Comparison of ENCODE assay signal across 7 mouse cellular contexts in genomic region chr17:5805935-5806334, GRCm38 (mm10). TPM values are rescaled to one million over a fixed set of nuclear protein-coding genes. Genes with fewer than 3 reads are reported as not detected.
A peak's percentile ranks its signal among the peaks of the same experiment; 100 is the strongest.
DNase-seq lines count a peak whose midpoint lies in the region; TF ChIP-seq lines count a peak whose summit lies in the region.

No protein-coding gene starts in this region.

- no peak overlapping the region for H3K4me3 ChIP-seq in layer of hippocampus, adult 2 months
- H3K4me3 ChIP-seq in macrophage (ENCODE audit: inconsistent target), result no peak overlapping the region

- H3K36me3 ChIP-seq in macrophage (ENCODE audit: inconsistent target), result no peaks in the 10 kb centered on the region

- DNase-seq in layer of hippocampus, adult 2 months (ENCODE audit: low spot score in 2 of 2), result no peak
- no peak for DNase-seq in layer of hippocampus, adult 9-11 months
- peak; percentile 34 to 58 for DNase-seq in adrenal gland, postnatal 36 days
- DNase-seq in heart, postnatal 14 days, result peak; percentile 46 to 56
- no peak for DNase-seq in layer of hippocampus, postnatal 10 days (ENCODE audit: low spot score in 2 of 2)
- DNase-seq in neural tube, embryonic 10.5 days (ENCODE audit: extremely low spot score, low spot score), result no peak

- intact Hi-C loops in heart, postnatal 14 days (cut with DNase I), result no loop called here

- H3K79me2 ChIP-seq in macrophage (ENCODE audit: inconsistent target), result no peaks in the 10 kb centered on the region

- no peak for TF ChIP-seq CTCF in layer of hippocampus, adult 2 months (conservative IDR thresholded peaks at IDR 0.05)

- 89% methylated on average over 2 of the region's 2 CpGs for WGBS in macrophage (ENCODE audit: missing documents)

- peak overlapping the region; percentile 71; the same call in 1 of the 2 replicates for H3K27ac ChIP-seq in layer of hippocampus, adult 2 months
- peak overlapping the region; percentile 83 for H3K27ac ChIP-seq in macrophage

RNA-seq across cellular contexts. Expression of gene Snx9, which starts 35.2 kb away (rescaled TPM):
- total RNA-seq in layer of hippocampus, adult 2 months (2021), result 10 to 100 TPM; 15.6 to 16.1 TPM
- total RNA-seq in adrenal gland, postnatal 36 days (2021), result 10 to 100 TPM; 49.7 to 57.2 TPM
- 10 to 100 TPM; 31.5 to 33.3 TPM for total RNA-seq in heart, postnatal 14 days (2021)
- 100 to 1,000 TPM in 4 of 26 experiments, 10 to 100 TPM in 22; 41.9 to 208 (median 75.3) TPM for total RNA-seq in macrophage (2018; cell fraction: chromatin; rRNA removed)
- total RNA-seq in macrophage (2018; cell fraction: cytosol; rRNA removed), result 100 to 1,000 TPM in 12 of 26 experiments, 10 to 100 TPM in 14; 50.3 to 124 (median 79.9) TPM
- total RNA-seq in macrophage (2018; cell fraction: nucleus; rRNA removed), result 10 to 100 TPM; 41.7 to 89.2 (median 65.9) TPM
- polyA plus RNA-seq in macrophage (2018), result 68.0 to 101 TPM (median 94.1 TPM) in 3 replicates
- total RNA-seq in layer of hippocampus, postnatal 10 days (2021), result 10 to 100 TPM; 12.7 to 13.1 TPM

Comparison
In these comparisons a context has a peak if more than half of its experiments do, and no peak if none do; other contexts are left out.
1. DNase-seq: peak in adrenal gland, postnatal 36 days (2 of 2) and heart, postnatal 14 days (2 of 2); none in layer of hippocampus, adult 2 months (0 of 2), layer of hippocampus, adult 9-11 months (single experiment), layer of hippocampus, postnatal 10 days (0 of 2) and neural tube, embryonic 10.5 days (single experiment).